Mouse (Mus musculus): Measurements from ENCODE around the gene Farp1.

Gene Farp1

DNA sequence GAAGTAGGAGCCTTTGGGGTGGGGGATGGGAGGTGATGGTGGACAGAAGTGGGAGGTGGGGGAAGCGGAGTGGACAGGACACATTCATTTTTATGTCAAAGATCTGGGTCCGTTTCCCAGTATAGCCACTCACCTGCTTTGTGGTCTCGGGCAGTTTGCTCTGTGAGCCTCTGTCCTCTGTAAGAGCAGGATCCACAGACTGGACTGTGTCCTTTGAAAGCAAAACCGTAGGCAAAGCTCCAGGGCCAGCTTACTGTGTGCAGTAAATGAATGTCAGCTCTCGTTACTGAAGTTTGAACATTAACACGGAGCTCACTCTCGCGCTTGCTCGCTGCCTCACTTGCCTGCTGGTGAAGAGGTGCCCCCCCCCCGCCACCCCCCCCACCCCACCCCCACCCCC, 110.7 kb downstream of the Farp1 start:
- DNase-seq (ENCODE audit: low read depth, low spot score): no peak

DNA sequence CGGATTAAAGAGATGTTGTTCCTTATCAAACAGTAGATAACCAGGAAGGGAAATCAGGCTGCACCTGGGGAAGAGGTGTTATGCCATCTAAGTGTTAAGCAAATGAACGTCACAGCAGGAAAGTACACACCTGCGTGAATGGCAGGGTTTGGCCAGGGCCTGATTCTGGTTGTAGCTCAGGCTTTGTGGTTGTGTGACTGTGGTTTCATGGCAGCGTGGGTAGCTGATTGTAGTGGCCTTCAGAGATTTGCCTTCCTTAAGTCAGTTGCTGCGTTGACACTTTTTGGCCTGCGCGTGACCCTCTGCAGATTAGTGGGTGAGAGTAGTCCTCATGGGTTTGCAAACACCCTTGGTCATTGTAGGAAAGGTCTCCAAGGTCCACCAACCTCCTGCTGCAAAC, 111.2 kb downstream of the Farp1 start:
- DNase-seq (ENCODE audit: low read depth, low spot score): no peak

DNA sequence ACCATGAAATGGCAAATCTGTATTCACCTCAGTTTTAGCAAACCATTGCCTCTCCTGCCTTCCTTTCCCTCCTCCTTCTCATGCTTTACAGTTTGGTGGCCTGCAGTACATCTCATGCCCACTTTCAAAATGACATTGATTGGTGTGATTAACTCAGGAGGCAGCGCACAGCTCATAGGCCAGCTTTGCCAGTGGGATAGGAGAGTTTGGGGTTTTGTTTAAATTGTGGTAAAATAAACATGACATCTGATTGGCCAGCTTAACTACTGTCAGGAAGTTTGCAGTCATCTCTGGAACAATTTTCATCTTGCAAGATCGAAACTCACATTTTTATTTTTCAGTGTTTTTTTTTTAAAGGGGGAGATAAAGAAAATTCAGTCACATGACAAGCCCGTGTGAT, 112.0 kb downstream of the Farp1 start:
- DNase-seq (ENCODE audit: low read depth, low spot score): no peak

DNA sequence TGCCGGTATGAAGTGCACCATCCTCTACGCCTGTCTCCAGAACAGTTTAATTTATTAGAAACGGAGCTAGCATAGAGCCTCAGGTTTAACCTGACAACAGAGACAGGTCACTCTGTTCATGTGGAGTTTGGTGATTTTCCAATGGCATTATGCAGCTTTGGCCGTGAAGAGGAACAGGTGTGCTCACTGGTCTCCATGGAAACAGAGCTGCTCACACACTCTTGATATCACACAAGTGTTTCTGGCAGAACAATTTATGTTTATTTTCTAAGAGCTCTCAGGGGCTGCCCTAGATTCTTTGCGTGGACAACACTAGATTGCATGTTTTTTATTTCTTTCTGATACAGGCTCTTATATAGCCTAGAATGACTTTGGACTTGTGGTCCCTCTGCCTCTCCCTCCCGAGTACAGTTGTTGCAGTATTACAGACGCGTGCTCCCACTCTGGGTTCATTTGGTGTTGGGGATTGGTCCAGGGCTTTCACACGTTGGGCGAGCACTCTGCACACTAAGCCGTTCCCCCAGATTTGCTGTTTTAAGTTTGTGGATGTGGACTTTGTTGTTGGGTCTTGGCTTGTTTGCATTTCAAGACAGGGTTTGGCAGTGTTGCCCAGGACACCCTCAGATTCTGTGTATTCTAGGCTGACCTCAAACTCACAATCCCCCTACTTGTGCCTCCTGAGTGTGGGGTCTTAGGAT, 113.2 kb downstream of the Farp1 start:
- no peak for DNase-seq (ENCODE audit: low read depth, low spot score)

DNA sequence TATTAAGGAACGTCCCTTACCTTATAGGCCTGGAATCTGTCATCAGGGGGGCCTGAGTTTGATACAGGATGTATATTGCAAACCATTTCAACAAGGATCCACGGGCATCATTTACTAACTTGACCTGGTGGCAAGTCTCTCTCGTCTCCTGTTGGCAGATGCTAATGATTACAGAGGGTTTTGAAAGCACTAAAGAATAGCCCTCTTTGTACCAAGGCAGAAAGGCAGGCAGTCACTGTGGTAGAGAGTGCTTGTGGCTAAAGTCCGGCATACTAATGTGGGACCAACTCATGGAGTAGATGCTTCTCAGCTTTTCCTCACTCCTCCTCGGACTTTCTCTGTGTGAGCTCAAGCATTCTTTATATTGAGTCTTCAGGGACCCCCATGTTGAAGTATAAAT, 115.0 kb downstream of the Farp1 start:
- DNase-seq (ENCODE audit: low read depth, low spot score): no peak

DNA sequence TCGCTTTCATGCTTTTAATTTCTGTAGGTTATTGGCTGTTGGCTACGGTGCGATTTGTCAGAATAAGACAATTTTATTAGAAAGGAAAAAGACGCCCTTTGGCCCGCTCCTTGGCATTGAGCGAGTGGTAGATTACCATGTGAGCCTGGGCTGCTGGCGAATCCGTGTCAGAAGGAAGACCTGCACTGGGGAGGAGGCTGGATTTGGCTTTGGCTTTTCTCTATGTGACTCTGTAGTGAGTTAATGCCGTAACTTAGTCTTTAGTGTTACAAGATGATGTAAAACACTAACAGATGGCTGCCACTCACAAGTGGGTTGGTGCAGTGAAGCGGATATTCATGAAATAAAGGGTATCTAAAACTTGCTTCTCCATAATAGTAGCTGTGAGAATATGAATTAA, 116.8 kb downstream of the Farp1 start:
- no peak for DNase-seq (ENCODE audit: low read depth, low spot score)

DNA sequence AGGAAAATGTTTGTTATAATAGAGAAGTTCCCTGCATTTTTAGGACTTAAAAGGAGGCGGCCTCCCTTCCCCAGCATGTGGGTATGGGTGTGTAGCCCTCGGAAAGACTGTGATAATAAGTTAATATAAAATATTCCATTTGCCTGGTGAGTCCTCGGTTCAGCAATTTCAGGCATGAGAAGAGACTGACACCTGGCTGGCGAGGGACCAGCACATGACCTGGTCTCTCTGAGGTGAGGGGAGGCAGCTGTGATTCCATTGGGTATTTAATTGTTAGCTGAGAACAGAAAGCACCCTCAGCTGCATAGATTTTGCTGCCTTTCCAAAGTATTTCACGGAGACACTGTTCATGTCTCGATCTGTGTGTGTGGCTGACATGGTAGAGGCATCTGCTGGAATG, 117.8 kb downstream of the Farp1 start:
- no peak for DNase-seq (ENCODE audit: low read depth, low spot score)

DNA sequence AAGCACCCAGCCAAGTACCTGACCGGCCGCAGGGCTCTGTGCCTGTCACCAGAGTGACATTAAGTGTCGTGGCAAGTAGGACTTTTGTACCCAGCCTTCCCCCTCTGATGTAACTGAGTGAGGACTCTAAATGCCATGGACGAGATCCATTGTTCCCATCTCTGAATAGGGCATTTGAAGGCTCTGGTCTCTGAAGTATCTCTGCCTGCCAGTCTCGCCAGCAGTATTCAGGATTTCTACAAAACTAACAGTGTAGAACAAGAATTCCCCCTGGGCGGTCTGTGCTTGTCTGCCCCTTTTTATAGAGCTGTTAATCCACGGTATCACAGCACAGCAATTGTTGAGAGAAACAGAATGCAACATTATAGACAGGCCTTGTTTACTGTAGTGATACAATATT, 118.3 kb downstream of the Farp1 start:
- DNase-seq (ENCODE audit: low read depth, low spot score): no peak

DNA sequence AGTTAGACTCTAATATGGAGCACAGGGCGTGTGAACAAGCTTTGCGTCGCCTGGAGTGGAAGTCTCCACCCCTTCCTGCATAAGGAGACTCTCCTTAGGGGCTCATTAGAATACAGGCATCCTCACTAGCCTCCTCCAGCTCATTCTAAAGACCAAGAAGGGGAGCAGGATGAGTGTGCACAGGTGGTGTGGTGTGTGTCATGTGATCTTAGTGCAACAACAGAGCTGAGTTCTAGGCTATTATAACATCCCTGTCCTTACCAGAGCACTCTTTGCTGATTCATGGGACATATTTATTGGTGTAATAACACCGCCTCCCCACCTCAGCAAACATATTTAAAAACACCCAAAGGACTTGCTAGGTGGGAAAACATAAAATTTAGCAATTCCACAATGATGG, 120.2 kb downstream of the Farp1 start:
- DNase-seq (ENCODE audit: low read depth, low spot score): no peak

DNA sequence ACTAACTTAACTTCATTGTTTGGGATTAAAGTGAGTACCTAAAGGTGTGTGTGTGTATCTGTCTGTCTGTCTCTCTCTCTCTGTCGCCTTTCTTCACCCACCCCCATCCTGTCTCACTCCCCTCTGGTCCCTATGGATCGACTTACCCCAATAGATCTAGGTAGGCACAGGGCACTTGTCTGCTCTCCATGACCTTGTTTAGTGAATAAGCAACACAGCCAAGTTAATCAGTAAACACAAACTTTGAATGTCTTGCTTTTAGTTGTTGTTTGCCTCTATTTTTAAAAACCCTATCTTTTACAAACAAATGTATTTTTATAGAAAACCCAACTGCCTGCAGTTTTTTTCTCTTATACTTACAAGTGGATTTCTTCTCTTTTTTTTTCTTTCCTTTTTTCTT, 123.6 kb downstream of the Farp1 start:
- DNase-seq (ENCODE audit: low read depth, low spot score): no peak

DNA sequence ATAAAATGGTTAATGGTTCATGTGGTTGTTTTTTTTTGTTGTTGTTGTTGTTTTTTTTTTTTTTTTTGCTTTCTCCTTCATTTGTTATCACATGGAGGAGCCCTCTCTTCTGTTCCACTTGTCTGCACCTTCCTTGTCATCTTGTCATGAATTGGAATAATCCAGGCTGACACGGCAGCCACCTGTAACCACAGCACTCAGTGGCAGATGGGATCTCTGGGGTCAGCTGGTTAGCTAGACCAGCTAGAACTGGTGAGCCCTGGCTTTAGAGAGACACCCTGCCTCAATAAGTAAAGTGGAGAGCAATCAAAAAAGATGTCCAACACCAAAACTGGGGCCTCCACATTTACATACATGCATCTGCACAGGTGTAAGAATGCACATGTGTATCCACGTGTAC, 127.8 kb downstream of the Farp1 start:
- DNase-seq (ENCODE audit: low read depth, low spot score): no peak

DNA sequence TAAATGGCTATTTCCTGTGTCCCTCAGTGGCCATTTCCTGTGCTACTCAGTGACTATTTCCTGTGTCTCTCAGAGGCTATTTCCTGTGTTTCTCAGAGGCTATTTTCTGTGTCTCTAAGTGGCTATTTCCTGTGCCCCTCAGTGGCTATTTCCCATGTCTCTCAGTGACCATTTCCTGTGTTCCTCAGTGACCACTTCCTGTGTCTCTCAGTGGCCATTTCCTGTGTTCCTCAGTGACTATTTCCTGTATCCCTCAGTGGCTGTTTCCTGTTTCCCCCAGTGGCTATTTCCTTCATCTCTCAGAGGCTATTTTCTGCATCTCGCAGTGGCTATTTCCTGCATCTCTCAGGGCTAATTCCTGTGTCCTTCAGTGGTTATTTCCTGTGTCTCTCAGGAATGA, 129.9 kb downstream of the Farp1 start:
- DNase-seq (ENCODE audit: low read depth, low spot score): no peak

DNA sequence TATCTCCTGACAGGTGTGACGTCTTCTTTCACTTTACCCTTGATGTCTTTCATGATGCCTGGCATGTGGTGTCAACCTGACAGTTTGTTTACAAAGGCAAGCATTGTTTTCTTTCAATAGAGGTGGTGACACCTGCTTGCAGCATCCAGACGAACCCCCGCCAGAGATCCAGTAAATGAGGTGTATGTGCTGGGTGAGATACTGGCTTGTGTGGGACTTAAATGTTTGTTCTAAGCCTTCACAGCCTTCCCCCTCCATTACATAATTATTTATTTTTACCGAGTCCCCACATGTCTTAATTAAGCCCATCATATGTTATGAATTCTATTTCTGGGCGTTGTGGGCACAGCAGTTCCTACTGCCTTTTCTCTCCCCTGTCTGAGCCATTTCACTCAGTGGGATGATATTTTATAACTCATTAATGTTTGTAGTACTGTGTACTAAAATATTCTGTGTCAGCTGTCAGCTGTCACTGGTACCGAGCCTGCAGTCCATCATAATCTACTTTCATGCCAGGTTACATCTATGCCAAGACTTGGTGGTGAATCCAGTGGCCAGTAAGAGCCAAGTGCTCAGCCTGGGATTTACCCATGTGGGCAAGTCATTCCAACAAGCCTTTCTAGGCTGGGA, 130.5 kb downstream of the Farp1 start:
- peak; percentile 85 for DNase-seq (ENCODE audit: low read depth, low spot score)

DNA sequence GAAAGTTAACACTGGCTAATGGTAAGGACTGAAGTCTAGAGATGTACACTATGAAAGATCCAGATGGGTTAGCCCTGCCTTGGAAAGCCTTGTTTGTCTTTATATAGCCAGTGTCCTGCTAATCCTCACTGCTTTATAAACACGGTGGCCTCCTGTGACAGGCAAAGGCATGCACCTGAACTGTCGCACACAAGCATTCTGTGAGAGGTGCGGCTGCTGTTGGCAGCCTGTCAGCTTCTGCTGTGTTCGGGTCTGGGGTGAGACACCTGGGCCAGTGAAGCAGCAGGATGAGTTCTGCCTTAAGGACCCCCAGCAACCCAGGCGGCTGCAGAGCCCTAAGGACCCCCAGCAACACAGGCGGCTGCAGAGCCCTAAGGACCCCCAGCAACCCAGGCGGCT, 131.0 kb downstream of the Farp1 start:
- no peak for DNase-seq (ENCODE audit: low read depth, low spot score)

DNA sequence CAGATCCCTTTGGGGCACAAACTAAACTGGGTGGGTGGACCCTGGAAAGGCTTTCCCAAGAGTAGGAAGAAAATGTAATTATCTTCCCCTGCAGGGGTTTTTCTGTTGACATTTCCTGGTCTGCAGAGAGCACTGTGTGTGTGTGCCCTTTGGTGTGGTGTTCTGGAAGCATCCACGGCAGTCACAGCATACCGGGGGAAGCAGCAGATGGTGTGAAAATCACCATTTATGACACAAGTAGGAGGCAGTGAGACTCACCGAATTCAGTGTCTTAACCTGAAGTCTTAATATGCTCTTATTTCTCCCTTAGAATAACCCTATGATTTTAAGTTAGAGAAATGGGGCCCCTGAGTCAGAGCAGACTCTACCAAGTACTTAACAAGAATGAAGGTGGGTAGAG, 133.7 kb downstream of the Farp1 start:
- no peak for DNase-seq (ENCODE audit: low read depth, low spot score)

DNA sequence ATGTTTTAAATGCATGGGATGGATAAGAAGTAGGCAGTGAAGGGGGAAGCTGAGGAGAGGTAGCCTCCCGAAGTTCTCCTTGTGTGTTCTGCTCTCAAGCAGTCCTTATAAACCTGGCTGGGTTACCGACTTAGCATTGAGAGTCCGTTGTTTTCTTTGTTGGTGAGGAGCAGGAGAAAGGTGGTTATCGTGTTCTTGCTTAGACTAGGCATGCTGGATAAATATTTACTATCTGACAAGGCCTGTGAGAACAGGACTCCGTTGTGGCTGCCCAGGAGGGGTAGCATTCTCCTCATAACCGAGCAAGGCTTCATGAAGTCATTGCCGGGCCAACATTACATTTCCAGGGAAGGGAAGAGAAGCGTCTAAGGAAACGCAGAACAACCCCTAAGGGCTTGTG, 135.3 kb downstream of the Farp1 start:
- no peak for DNase-seq (ENCODE audit: low read depth, low spot score)

DNA sequence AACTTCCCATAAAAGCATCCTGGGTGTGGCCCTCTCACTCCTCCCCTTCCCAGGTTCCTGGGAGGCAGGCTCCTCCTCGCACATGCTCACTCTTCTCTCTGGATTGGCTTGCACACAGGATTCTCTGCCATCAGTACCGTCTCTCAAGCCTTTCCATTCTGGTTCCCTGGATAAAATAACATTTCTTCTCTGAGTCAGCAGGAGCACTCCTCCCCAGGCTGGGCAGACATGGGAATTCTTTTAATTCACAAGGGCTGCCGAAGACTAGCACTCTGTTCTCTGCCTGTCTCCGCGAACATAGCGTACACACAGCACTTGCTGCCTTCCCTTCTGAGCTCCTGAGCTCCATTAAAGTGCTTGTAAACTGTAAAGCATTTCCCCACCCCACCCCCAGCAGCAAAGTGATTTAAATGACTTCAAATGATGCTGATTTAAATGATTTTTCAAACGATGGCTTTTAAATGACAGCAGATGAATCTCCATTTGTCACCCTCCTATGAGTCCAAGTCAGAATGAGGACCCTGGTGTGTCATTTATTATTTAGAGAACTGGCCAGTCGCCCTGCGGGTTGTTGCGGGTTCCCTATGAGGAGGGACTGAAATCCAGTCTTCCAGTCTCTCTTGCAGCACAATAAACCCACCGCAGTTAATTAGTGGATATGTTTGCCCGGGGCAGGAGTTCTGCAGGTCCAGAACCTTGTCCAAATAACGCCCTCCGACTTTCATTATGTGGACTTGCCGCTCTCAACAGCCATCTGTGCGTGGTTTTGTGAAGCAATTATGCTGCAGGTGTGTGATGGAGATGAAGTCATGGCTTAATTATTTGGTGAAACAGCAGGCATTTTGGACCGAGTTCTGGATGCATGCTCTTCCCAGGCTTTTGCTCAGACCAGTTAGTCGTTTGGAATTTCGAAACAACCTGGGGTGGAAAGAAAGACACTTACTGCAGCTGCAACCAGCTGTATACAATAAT, 137.4 kb downstream of the Farp1 start:
- peak; percentile 78 for DNase-seq (ENCODE audit: low read depth, low spot score)

DNA sequence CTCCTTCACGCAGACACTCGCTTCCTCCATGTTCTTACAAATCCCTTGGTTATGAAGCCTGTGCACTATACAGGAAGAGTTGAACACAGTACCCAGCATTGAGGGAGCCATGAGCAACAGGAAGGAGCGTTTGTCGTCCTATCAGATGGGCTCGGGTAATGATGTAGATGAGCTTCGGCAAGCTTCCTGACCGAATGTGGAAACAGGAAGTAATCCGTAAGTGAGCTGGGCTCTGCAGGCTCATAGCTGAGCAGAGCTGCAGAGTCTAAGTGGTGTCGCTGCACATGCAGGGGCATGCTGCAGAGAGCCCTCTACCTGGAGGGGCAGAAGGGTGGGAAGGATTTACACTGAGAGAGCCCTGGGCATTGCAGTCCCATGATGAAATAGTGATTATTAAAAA, 140.4 kb downstream of the Farp1 start:
- DNase-seq (ENCODE audit: low read depth, low spot score): no peak

DNA sequence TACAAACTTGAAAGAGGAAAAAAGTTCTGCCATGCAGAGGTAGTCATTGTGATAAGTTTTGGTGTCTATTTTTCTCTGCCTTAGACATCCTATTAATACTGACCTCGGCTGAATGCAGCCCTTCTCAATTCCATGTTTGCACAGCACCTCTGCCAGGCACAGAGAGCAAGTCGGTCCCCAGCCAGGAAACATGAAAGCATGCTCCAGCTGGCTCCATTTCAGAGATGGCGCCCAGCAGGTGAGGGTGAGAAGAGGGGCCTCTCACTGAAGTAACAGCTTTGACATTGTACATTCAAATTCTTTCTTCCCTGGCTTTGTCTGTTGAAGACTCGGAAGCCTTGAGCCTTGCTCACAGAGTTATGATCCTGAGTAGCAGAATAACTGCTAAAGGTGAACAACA, 140.9 kb downstream of the Farp1 start:
- no peak for DNase-seq (ENCODE audit: low read depth, low spot score)

DNA sequence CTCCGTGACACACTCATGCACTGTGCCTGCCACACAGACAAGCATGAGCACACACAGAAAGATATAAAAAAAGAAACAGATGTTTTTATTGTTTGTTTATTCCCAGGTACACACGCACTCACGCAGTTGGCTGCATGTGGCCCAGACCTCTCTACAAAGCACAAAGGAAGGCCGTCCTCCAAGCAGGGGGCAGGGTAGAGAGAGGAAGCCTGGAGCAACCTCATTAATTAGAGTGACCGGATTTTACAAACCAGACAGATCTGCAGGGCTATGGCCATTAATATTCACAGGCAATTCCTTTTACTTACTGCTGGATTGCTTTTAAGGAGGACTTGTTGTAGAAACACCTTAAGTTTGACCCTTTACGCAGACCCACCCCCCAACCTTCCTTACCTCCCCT, 142.9 kb downstream of the Farp1 start:
- no peak for DNase-seq (ENCODE audit: low read depth, low spot score)

DNA sequence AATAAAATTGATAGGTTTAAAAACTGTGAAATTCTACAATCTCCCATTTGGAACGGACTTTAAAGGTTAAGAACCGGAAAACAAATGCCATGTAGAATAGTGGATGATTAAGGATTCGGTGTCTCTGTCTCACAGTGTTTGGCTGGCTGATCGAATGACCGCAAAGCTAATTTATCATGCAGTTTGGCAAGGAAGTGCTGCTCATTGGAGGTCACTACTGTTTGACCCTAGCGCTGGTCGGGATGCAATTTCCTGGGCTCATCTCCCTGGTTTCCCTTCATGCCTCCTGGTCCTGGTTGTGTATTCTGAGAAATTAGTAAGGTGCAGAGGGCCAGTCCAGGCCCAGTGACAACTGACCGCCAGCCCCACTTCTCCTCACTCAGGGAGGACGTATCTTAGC, 145.6 kb downstream of the Farp1 start:
- DNase-seq (ENCODE audit: low read depth, low spot score): no peak

DNA sequence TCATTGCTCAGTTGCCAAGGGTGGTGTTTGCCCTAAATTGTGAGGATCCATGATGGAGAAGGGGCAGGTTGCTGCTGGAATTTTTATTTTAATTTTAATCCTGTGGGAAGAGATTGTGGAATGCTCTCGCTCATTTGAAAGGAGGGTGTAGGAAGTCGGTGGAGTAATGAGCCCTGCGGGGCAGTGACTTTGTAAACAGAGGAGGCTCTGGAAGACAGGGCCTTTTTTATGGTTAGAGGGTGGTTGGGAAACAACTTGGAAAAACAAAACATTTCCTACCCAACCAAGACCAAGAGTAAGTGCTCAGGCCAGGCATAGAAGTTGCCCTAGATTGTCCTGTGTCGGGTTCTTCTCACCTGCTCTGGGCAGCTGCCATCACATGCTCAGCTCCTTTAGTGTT, 146.8 kb downstream of the Farp1 start:
- no peak for DNase-seq (ENCODE audit: low read depth, low spot score)

DNA sequence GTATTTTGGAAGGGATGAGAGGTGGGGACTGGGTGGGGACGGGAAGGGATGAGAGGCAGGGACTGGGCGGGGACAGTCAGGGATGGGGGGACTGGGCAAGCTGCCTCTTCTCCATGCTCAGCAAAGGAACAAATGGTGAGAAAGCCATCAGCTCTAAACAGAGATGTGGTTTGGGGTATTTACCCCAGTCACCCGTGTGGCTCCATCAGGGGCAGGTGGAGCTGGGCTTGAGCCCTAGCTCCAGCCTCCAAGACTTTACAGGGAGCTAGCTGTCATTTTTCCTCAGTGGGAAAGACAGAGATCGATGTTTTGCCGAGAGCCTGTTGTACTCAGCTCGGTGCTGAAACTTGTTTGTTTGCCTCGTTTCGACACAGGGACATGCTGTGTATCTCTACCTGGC, 148.0 kb downstream of the Farp1 start:
- DNase-seq (ENCODE audit: low read depth, low spot score): no peak
